Mouse (Mus musculus) adipocyte (in vitro differentiated cells): Measurements from ENCODE around the gene Crtc2.
"Not testable (repeated sequence)": the region's sequence is repeated elsewhere in the genome, so short reads cannot be mapped to it uniquely, and the experiment has no call there.

Source experiments
- DNase-seq: peaks from one replicate; pipeline ENCODE4 v3.0.0-alpha.2; 2016; ENCODE audit warnings: low spot score

Gene Crtc2

GRCm38 (mm10) chr3:90266901-90267775, 13.2 kb downstream of the Crtc2 start:
- peak; percentile 35 for DNase-seq

- no peak for DNase-seq
Observed at GRCm38 (mm10) chr3:90268190-90268589, 14.2 kb downstream of the Crtc2 start.

GRCm38 (mm10) chr3:90268971-90269370, 15.0 kb downstream of the Crtc2 start:
- no peak for DNase-seq

- DNase-seq, result no peak
Observed at GRCm38 (mm10) chr3:90270784-90271183, 16.8 kb downstream of the Crtc2 start.

GRCm38 (mm10) chr3:90272170-90272569, 18.2 kb downstream of the Crtc2 start:
- DNase-seq, result no peak

GRCm38 (mm10) chr3:90273855-90274254, 19.9 kb downstream of the Crtc2 start:
- no peak for DNase-seq

- no peak for DNase-seq
Observed at GRCm38 (mm10) chr3:90275286-90275685, 21.3 kb downstream of the Crtc2 start.

- DNase-seq, result no peak
Observed at GRCm38 (mm10) chr3:90276858-90277257, 22.9 kb downstream of the Crtc2 start.

GRCm38 (mm10) chr3:90277793-90278192, 23.8 kb downstream of the Crtc2 start:
- no peak for DNase-seq

- DNase-seq, result no peak
Observed at GRCm38 (mm10) chr3:90278211-90278610, 24.2 kb downstream of the Crtc2 start.

- no peak for DNase-seq
Observed at GRCm38 (mm10) chr3:90279216-90279615, 25.3 kb downstream of the Crtc2 start.

- no peak for DNase-seq
Observed at GRCm38 (mm10) chr3:90279743-90280142, 25.8 kb downstream of the Crtc2 start.

GRCm38 (mm10) chr3:90280708-90281107, 26.7 kb downstream of the Crtc2 start:
- no peak for DNase-seq

- DNase-seq, result no peak
Observed at GRCm38 (mm10) chr3:90284150-90284549, 30.2 kb downstream of the Crtc2 start.

GRCm38 (mm10) chr3:90289403-90289802, 35.4 kb downstream of the Crtc2 start:
- DNase-seq, result not testable (repeated sequence)

GRCm38 (mm10) chr3:90290602-90291001, 36.6 kb downstream of the Crtc2 start:
- peak; percentile 47 for DNase-seq

GRCm38 (mm10) chr3:90291982-90292344, 38.0 kb downstream of the Crtc2 start:
- DNase-seq, result no peak

- DNase-seq, result peak; percentile 100
Observed at GRCm38 (mm10) chr3:90292345-90293275, 38.6 kb downstream of the Crtc2 start, which contains the start of gene Gatad2b. Gene Gatad2b (plus strand): TSS chr3:90293178.

- DNase-seq, result peak; percentile 64
Observed at GRCm38 (mm10) chr3:90293352-90294063, 39.5 kb downstream of the Crtc2 start.

GRCm38 (mm10) chr3:90294064-90294440, 40.1 kb downstream of the Crtc2 start:
- peak; percentile 44 for DNase-seq

GRCm38 (mm10) chr3:90294651-90295050, 40.7 kb downstream of the Crtc2 start:
- no peak for DNase-seq

GRCm38 (mm10) chr3:90305801-90306200, 51.8 kb downstream of the Crtc2 start:
- no peak for DNase-seq
